Mouse (Mus musculus) kidney, postnatal 0 days (tissue): ENCODE measurements around the gene Zfp740. TPM values are rescaled to one million over a fixed set of nuclear protein-coding genes. Genes with fewer than 3 reads are reported as not detected.

Experiments used
- ATAC-seq: fragments of 200-750 bp; cut with Nextera tagmentation; replicated peaks from 2 replicates; pipeline ENCODE4 v1.8.0; 2017; ENCODE audit warnings: low read depth, moderate number of reproducible peaks, moderate TSS enrichment, moderate library complexity; ENCODE audit not compliant: low FRiP score
- DNase-seq: peaks from one replicate; pipeline ENCODE4 v3.0.0-alpha.2; 2016; ENCODE audit warnings: low spot score
- H3K27ac ChIP-seq: fragments of 300-500 bp; sonication (generic); 2 replicates; pipeline ENCODE4 v1.5.1; 2014; ENCODE audit warnings: mild to moderate bottlenecking
- H3K27me3 ChIP-seq: fragments of 300-500 bp; sonication (generic); 2 replicates; pipeline ENCODE4 v1.6.1; 2014; ENCODE audit warnings: low read length, mixed read lengths; ENCODE audit not compliant: insufficient read depth
- H3K36me3 ChIP-seq: fragments of 300-500 bp; sonication (generic); 2 replicates; pipeline ENCODE4 v1.6.1; 2014; ENCODE audit warnings: low read length, mixed read lengths; ENCODE audit not compliant: insufficient read depth
- H3K4me1 ChIP-seq: fragments of 300-500 bp; sonication (generic); replicated peaks from 2 replicates; pipeline ENCODE4 v1.6.1; 2014; ENCODE audit warnings: antibody characterized with exemption, low read length, mixed read lengths; ENCODE audit not compliant: insufficient read depth
- H3K4me2 ChIP-seq: fragments of 300-500 bp; sonication (generic); 2 replicates; pipeline ENCODE4 v1.6.1; 2014; ENCODE audit warnings: mild to moderate bottlenecking, low read length, moderate library complexity, mixed read lengths
- H3K4me3 ChIP-seq: fragments of 300-500 bp; sonication (generic); replicated peaks from 2 replicates; pipeline ENCODE4 v1.5.1; 2014; ENCODE audit warnings: low read depth, low read length
- H3K9ac ChIP-seq: fragments of 300-500 bp; sonication (generic); 2 replicates; pipeline ENCODE4 v1.6.1; 2014; ENCODE audit warnings: low read depth, low read length
- H3K9me3 ChIP-seq: fragments of 300-500 bp; sonication (generic); replicated peaks from 2 replicates; pipeline ENCODE4 v1.6.1; 2016; ENCODE audit warnings: low read length, inconsistent platforms, mixed read lengths
- CTCF ChIP-seq: IDR thresholded peaks from 2 replicates; pipeline ENCODE4 v1.5.1; 2016; ENCODE audit warnings: antibody characterized with exemption, low read depth, mild to moderate bottlenecking, moderate library complexity
- WGBS: fragments of 180-500 bp; shearing (Covaris S2); extraction: QIAGEN DNeasy Blood & Tissue Kit; methylation state at CpG from one replicate; pipeline ENCODE4 v1.1.7; 2014; 5-methylcytosine and 5-hydroxymethylcytosine counted together
- polyA plus RNA-seq: library from polyadenylated mRNA; unstranded; fragments of >200 nt; fragmentation: Nextera tagmentation; extraction: Ambion mirVana; gene quantifications from 2 replicates; pipeline ENCODE4 v1.2.1, GENCODE M21; 2015

Zfp740 gene
- polyA plus RNA-seq, 1 experiment from 2014 or later = 45.4 TPM

DNA sequence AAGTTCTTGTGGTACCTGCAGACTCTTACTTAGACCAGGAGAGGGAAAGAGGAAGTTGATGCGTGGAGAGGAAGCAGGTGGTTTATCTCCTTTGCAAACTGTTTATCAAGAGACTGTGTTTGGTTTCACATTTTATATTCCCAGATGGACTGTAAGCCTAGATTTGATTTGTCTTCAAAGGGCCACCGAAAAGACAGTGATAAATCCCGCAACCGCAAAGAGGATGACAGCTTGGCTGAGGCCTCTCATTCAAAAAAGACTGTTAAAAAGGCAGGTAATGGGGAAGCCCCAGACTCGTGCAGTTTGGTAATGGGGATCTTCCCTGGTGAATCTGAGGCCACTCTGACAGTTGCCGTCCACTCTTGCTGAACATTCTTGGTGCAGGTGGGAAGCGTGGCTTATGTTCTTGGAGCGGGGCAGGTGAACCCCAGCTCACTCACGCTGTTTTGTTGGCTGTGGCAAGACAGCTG lies 5.1 kb downstream of the Zfp740 start:
- Histone ChIP-seq H3K27me3 (no peaks in the 10 kb centered on the region), H3K4me3 (no peak overlapping the region), H3K9ac (0 out of 2 replicates have a peak overlapping the region, but pooled peaks have one; percentile 14), H3K4me2 (peak overlapping the region; percentile 11; the same call in 1 of the 2 replicates), H3K27ac (no peak overlapping the region), H3K36me3 (peaks cover 49% of the 10 kb centered on the region), H3K4me1 (peaks cover 26% of the 10 kb centered on the region; the same call in 1 of the 2 replicates), H3K9me3 (no peaks in the 10 kb centered on the region)
- DNase-seq = no peak
- no peak for ATAC-seq
- WGBS = 53% methylated on average over 9 of the region's 9 CpGs
- TF ChIP-seq CTCF = no peak

DNA sequence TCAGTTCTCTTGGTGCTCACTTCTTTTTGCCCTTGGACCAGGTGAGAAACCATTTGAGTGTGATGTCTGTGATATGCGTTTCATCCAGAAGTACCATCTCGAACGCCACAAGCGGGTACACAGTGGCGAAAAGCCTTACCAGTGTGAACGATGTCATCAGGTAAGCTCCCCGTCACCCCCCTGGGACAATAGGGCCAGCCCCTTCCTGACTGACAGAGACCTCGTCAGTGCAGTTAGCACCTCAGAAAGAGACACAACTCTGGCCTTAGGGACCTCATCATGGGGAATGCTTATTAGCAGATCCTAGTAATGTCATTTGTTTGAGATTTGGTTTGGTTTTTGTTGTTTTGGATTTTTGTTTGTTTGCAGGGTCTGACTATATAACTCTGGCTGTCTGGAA lies 6.1 kb downstream of the Zfp740 start:
- Histone ChIP-seq H3K27me3 (no peaks in the 10 kb centered on the region), H3K9ac (no peak overlapping the region), H3K4me3 (no peak overlapping the region), H3K4me2 (no peak overlapping the region), H3K4me1 (peaks cover 26% of the 10 kb centered on the region; the same call in 1 of the 2 replicates), H3K36me3 (peaks cover 57% of the 10 kb centered on the region), H3K9me3 (no peaks in the 10 kb centered on the region), H3K27ac (no peak overlapping the region)
- DNase-seq (no peak), ATAC-seq (no peak)
- no peak for TF ChIP-seq CTCF
- 84% methylated on average over 8 of the region's 8 CpGs for WGBS

DNA sequence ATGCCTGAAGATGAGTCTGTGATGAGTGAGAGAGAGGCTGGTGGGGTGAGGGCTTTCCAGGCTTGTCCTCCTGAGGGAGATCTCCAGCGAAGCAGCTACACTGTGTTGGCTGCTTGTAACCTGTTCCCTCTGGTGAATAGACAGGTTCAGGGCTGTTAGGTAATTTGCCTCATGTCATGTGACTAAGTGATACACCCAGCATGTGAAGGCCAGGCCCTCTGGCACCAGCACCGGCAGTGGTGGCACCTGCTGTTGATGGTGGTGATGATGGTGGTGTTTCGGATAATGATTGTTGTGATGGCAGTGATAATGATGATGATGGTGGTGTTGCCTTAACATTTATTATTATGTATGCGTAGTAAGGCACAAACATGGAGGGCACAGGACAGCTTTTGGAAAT lies 7.8 kb downstream of the Zfp740 start:
- Histone ChIP-seq H3K4me3 (no peak overlapping the region), H3K36me3 (peaks cover 65% of the 10 kb centered on the region), H3K27ac (no peak overlapping the region), H3K27me3 (no peaks in the 10 kb centered on the region), H3K4me2 (no peak overlapping the region), H3K9ac (no peak overlapping the region), H3K9me3 (no peaks in the 10 kb centered on the region), H3K4me1 (peaks cover 15% of the 10 kb centered on the region; the same call in 1 of the 2 replicates)
- no peak for TF ChIP-seq CTCF
- 87% methylated on average over 4 of the region's 4 CpGs for WGBS
- DNase-seq (no peak), ATAC-seq (peak; percentile 38; the same call in 1 of the 2 replicates)

DNA sequence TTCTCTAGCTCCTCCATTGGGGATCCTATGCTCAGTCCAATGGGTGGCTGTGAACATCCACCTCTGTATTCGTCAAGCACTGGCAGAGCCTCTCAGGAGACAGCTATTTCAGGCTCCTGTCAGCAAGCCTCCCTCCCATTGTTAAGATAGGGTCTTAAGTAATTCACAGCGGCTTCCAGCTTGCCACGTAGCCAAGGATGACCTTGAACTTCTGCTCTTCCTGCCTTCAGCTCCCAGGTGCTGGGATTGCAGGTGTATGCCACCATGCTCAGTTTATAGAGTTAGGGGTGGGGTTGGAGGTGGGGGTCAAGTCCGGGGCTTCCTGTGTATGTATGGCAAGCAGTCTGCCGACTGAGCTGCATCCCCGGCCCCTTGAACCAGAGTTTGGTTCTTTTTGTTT lies 8.8 kb downstream of the Zfp740 start:
- Histone ChIP-seq H3K4me3 (no peak overlapping the region), H3K27me3 (no peaks in the 10 kb centered on the region), H3K4me2 (no peak overlapping the region), H3K9me3 (no peaks in the 10 kb centered on the region), H3K36me3 (peaks cover 64% of the 10 kb centered on the region), H3K4me1 (peaks cover 8% of the 10 kb centered on the region; the same call in 1 of the 2 replicates), H3K27ac (no peak overlapping the region), H3K9ac (no peak overlapping the region)
- 72% methylated on average over 6 of the region's 6 CpGs for WGBS
- no peak for TF ChIP-seq CTCF
- no peak for DNase-seq
- no peak for ATAC-seq

DNA sequence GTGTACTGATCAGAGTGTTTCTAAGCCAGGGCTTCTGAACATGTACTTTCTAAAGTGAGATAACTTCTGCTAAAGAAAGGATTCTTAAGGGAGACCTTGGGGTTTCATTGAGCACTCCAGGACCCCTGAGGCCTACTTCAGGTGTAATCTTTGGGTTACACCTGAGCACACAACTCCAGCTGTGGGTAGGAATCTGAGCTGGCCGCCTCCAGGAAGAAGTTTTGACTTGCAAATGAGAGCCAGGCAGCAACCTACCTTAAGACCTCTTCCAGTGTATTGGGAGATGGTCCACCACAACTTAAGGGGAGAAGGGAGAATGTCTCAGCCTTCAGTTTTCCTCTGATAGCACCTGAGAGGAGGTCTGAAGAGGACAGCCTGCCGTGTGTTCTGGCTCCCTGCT lies 11.1 kb downstream of the Zfp740 start:
- no peaks in the 10 kb centered on the region for H3K9me3 ChIP-seq
- 31% methylated on average over 2 of the region's 2 CpGs for WGBS
- no peak for TF ChIP-seq CTCF
- no peaks in the 10 kb centered on the region for H3K27me3 ChIP-seq
- no peak overlapping the region for H3K4me2 ChIP-seq
- ATAC-seq = no peak
- H3K4me1 ChIP-seq = no peaks in the 10 kb centered on the region
- DNase-seq = no peak
- H3K36me3 ChIP-seq = peaks cover 45% of the 10 kb centered on the region
- H3K4me3 ChIP-seq = no peak overlapping the region
- no peak overlapping the region for H3K9ac ChIP-seq
- H3K27ac ChIP-seq = no peak overlapping the region

DNA sequence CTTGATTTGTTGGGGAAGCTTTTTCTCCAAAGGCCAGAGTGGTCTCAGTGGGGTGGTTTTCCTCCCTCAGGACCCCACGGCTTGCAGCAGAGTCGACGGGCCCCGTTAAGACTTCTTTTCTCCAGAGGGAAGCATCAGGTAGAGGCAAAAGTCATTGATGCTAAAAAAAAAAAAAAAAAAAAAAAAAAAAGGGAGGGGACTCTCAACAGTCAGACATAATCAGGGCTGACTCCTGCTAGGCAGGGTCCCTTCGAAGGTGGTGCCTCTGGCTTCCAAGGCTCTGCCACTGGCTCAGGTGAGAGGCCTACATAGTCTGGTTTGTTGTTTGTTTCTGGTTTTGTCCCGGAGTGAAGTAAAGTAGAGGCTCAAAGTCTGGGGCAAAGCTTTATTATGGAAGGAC lies 12.6 kb downstream of the Zfp740 start:
- H3K4me2 ChIP-seq = no peak overlapping the region
- no peak for TF ChIP-seq CTCF
- H3K9ac ChIP-seq = no peak overlapping the region
- H3K4me3 ChIP-seq = no peak overlapping the region
- ATAC-seq (no peak), DNase-seq (no peak)
- H3K27me3 ChIP-seq = no peaks in the 10 kb centered on the region
- peaks cover 33% of the 10 kb centered on the region for H3K36me3 ChIP-seq
- no peak overlapping the region for H3K27ac ChIP-seq
- H3K4me1 ChIP-seq = no peaks in the 10 kb centered on the region
- H3K9me3 ChIP-seq = no peaks in the 10 kb centered on the region
- 75% methylated on average over 6 of the region's 6 CpGs for WGBS
